Mouse (Mus musculus) telencephalon, adult 2 months (tissue): ENCODE data around the gene Cox11.

Source experiments
- DNase-seq: peaks from one replicate; pipeline ENCODE4 v3.0.0-alpha.2; 2011; ENCODE audit warnings: low read depth, low spot score

Gene Cox11

GRCm38 (mm10) chr11:90664345-90664986 is 26.5 kb downstream of the Cox11 start:
- DNase-seq = no peak

GRCm38 (mm10) chr11:90665161-90665560 is 27.2 kb downstream of the Cox11 start:
- DNase-seq = no peak

- no peak for DNase-seq
Observed at GRCm38 (mm10) chr11:90666144-90666757, 28.3 kb downstream of the Cox11 start.

- DNase-seq = no peak
Observed at GRCm38 (mm10) chr11:90666916-90667315, 28.9 kb downstream of the Cox11 start.

GRCm38 (mm10) chr11:90667325-90667724 is 29.4 kb downstream of the Cox11 start:
- DNase-seq = no peak

- no peak for DNase-seq
Observed at GRCm38 (mm10) chr11:90675479-90676110, 37.6 kb downstream of the Cox11 start.

- no peak for DNase-seq
Observed at GRCm38 (mm10) chr11:90677027-90677426, 39.1 kb downstream of the Cox11 start.

- DNase-seq = peak; percentile 79
Observed at GRCm38 (mm10) chr11:90677771-90678288, 39.9 kb downstream of the Cox11 start.

- DNase-seq = no peak
Observed at GRCm38 (mm10) chr11:90678582-90678981, 40.6 kb downstream of the Cox11 start.

- no peak for DNase-seq
Observed at GRCm38 (mm10) chr11:90681171-90681570, 43.2 kb downstream of the Cox11 start.

- DNase-seq = no peak
Observed at GRCm38 (mm10) chr11:90684765-90685164, 46.8 kb downstream of the Cox11 start.

- no peak for DNase-seq
Observed at GRCm38 (mm10) chr11:90685196-90685595, 47.2 kb downstream of the Cox11 start.

GRCm38 (mm10) chr11:90686287-90687025 is 48.5 kb downstream of the Cox11 start:
- no peak for DNase-seq

GRCm38 (mm10) chr11:90687040-90687439 is 49.1 kb downstream of the Cox11 start:
- no peak for DNase-seq

GRCm38 (mm10) chr11:90687460-90688416 is 49.8 kb downstream of the Cox11 start, which contains the start of gene Tom1l1:
TSS of gene Tom1l1 (minus strand) at chr11:90688366.
- peak; percentile 62 for DNase-seq

- DNase-seq = no peak
Observed at GRCm38 (mm10) chr11:90690361-90690760, 52.4 kb downstream of the Cox11 start.

GRCm38 (mm10) chr11:90694206-90694605 is 56.2 kb downstream of the Cox11 start:
- no peak for DNase-seq
